Mouse (Mus musculus) heart, postnatal 14 days (tissue): Measurements from ENCODE around the gene Pds5a. TPM values are rescaled to one million over a fixed set of nuclear protein-coding genes. Genes with fewer than 3 reads are reported as not detected.
"Not testable (repeated sequence)": the region's sequence is repeated elsewhere in the genome, so short reads cannot be mapped to it uniquely, and the experiment has no call there.

Experiments used
- DNase-seq, 2 experiments: peaks; one replicate each; pipeline ENCODE4 v3.0.0; 2021 to 2022
- intact Hi-C: fragments of 180-260 bp; cut with DNase I; formaldehyde crosslinking; loops from one replicate; pipeline ENCODE4 v1.15.1; 2025
- long read RNA-seq, 2 experiments: library from polyadenylated mRNA; stranded (forward); transcript quantifications; one replicate each; pipeline ENCODE4 v2.0.0; 2021
- total RNA-seq, 2 experiments: library from RNA; stranded (reverse); gene quantifications; 2 replicates each; pipeline ENCODE4 v1.2.3; 2021

Gene Pds5a
- 10 to 100 TPM; 59.8 to 67.0 TPM for total RNA-seq
- long read RNA-seq, experiment 1, full-length matches to known transcripts: 1 of 8 reads
- long read RNA-seq, experiment 1, partial matches to known transcripts: 2 of 8 reads
- long read RNA-seq, experiment 1, other reads (novel, unspliced or antisense): 5 of 8 reads
- long read RNA-seq, experiment 2, full-length matches to known transcripts: 1 of 6 reads
- long read RNA-seq, experiment 2, partial matches to known transcripts: 1 of 6 reads
- long read RNA-seq, experiment 2, other reads (novel, unspliced or antisense): 4 of 6 reads

- DNase-seq: peak; percentile 90 to 93
- intact Hi-C loops: loop anchor here (2.0 to 5.0 kb wide), 5 partner anchors 61 to 297 kb away; partner anchors contain the start of genes Gm43552, N4bp2, Smim14 and Ube2k
Observed at GRCm38 (mm10) chr5:65697836-65698758, at the start of gene Pds5a. TSS of gene Pds5a (minus strand) at chr5:65698273.

- intact Hi-C loops: no loop called here
- no peak for DNase-seq
Observed at GRCm38 (mm10) chr5:65746908-65747307, 48.8 kb upstream of the Pds5a start.

- intact Hi-C loops: no loop called here
- DNase-seq: no peak
Observed at GRCm38 (mm10) chr5:65739366-65739765, 41.3 kb upstream of the Pds5a start.

DNA sequence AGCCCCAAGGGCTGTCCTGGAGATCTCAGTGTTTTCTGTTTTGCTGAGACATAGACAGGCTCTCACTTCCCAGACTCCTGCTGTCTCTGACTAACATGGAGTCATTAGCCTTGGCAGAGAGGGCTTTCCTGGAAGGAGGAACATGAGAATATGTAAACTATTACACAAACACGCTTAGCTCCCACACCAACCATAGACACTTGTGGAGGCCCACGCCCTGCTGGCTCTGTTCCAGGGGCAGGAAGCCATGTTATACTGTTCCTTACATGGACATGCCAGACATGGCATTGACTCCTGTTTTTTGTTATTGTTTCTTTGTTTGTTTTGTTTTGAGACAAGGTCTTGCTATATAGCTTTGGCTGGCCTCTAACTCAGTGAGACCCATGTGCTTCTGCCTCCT, 37.5 kb upstream of the Pds5a start:
- DNase-seq: no peak
- intact Hi-C loops: no loop called here

GRCm38 (mm10) chr5:65731173-65732007, 33.3 kb upstream of the Pds5a start:
- intact Hi-C loops: loop anchor here (2.0 kb wide), 1 partner anchor 31 kb away; the partner anchor contains the start of gene N4bp2
- DNase-seq: peak; percentile 62 to 68

DNA sequence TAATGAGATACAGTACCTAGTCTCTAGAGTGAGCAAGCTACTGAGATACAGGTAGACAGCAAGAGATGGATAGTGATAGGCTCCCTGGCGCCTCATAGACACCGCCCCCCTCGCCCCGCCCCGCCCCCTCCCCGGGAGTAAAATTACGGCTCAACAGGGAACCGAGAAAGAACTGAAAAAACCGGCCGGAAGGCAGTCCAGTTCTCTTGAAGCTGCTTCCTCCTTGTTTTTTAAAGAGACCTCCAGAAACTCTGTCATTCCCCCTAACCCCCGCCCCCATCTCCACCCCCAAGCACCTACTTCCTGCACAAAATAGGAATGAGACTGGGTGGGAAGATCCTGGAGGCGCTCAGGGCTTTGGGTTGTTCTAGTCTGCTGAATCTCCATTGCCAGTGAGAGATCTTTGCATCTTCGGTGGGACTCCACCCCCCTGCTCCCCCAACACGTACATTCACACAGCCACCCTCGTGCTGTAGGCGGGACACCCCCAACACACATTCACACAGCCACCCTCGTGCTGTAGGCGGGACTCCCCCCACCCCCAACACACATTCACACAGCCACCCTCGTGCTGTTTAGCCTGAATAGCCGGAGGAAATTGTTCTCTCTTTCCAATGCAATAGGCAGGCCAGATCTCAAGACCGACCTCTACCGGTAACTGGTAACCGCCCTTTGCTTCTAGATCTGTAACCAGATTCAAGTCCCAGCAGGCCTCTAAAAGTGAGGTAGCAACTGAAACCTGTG, 26.4 kb upstream of the Pds5a start:
- peak; percentile 40 to 58 for DNase-seq
- intact Hi-C loops: no loop called here

GRCm38 (mm10) chr5:65718368-65718767, 20.3 kb upstream of the Pds5a start:
- DNase-seq: no peak
- intact Hi-C loops: no loop called here

DNA sequence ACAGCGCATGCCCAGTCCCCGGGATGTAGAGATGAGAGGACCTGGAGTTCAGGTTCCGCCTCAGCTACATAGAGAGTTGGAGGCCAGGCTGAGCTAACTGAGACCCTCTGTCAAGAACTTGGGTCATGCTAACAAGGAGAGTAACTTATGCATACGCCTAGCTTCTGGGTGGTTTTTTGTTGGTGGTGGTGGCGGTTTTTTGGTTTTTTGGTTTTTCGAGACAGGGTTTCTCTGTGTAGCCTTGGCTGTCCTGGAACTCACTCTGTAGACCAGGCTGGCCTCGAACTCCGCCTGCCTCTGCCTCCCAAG, 19.8 kb upstream of the Pds5a start:
- intact Hi-C loops: not testable (repeated sequence)

DNA sequence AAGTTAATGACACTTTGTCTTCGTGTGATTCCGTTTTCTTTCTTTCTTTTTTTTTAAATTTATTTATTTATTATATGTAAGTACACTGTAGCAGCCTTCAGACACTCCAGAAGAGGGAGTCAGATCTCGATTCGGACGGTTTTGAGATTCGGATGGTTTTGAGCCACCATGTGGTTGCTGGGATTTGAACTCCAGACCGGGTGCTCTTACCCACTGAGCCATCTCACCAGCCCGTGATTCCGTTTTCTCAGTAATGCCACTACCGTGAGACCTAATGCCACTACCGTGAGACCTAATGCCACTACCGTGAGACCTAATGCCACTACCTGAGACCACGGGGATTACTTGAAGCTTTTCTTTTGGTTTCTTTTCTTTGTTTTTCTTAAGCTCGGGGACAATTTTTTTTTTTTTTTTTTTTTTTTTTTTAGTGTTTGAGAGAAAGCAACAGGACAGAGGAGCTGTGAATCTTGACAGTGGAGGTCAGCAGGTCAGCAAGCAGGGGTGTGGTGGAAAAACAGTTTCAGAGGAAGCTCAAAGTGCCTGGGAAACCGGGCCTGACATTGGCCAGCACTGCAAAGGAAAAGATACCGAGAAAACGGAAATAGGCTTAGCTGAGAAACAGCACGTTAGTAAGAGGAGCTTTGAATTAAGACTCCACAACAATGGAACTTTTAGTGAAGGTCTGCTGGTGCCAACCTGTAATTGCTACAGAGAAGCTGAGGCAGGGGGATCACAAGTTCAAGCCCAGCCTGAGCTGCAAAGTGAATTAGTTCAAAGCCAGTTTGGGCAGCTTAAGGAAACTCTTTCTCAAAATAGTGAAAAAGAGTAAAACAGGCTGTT, 19.2 kb upstream of the Pds5a start:
- intact Hi-C loops: no loop called here
- DNase-seq: no peak

More for the DNA sequence above, 19.8 kb upstream of the Pds5a start:
- DNase-seq: not testable (repeated sequence)

DNA sequence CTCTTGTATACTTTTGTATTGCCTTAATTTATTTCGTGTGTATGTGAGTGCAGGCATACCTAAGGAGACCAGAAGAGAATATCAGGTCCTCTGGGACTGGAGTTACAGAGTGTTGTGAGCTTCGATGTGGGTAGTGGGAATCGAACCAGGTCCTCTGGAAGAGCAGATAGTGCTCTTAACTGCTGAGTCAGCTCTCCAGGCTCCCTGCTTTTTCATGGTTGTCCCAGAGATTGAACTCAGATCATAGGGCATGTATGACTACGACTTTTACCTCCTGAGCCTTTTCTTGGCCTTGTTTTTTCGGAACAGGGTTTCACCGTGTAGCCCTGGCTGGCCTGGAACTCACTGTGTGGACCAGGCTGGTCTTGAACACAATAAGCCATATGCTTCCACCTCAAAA, 17.0 kb upstream of the Pds5a start:
- intact Hi-C loops: no loop called here
- no peak for DNase-seq

DNA sequence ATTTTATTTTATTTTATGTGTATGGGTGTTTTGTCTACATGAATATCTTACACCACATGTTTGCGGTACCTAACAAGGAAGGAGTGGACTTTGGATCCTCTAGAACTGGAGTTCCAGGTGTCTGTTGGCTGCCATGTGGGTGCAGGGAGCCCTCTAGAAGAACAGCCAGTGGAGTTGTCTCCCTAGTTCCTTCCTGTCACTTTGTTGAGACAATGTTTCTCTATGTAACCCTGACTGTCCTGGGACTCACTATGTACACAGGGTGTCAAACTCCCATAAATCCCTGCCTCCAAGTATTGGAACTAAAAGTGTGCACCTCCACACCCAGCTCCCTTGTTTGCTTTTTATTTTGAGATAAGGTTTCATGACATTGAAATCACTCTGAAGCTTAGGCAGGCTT, 13.4 kb upstream of the Pds5a start:
- DNase-seq: no peak
- intact Hi-C loops: no loop called here

- intact Hi-C loops: no loop called here
- no peak for DNase-seq
Observed at GRCm38 (mm10) chr5:65710267-65710666, 12.2 kb upstream of the Pds5a start.

DNA sequence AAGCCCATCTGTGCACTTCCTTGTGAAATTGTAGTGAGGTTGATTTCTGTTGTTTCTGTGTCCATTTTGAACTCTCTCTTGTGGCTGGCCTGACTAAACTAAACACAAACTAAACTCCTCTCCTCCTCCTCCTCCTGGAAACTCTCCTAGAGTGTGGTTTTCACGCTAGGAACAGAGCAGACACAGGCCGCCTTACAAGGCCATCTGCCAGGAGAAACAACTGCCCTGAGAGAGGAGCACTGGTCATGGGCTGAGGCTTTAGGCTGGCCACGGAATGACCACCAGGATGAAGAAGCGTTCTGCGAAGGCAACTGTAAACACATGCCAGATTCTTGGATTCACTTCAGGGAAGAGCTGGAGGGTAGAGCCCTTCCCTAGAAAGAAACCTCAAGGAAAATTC, 8.9 kb upstream of the Pds5a start:
- DNase-seq: no peak
- intact Hi-C loops: no loop called here

DNA sequence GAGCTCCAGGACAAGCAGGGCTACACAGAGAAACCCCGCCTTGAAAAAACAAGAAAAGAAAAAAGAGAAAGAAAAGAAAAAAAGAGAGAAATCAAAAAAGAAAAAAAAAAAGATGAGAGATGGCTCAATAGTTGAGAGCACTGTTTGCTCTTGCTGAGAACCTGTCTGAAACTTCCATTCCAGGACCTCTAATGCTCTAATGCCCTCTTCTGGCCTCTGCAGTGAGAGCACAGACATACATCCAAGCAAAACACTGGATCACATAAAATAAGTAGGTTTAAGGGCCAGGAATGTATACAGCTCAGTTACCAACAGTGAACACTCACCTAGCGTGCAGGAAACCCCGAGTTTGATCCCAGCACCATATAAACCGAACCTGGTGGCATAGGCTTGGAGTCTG, 8.1 kb upstream of the Pds5a start:
- intact Hi-C loops: no loop called here
- no peak for DNase-seq

GRCm38 (mm10) chr5:65704765-65705678, 6.9 kb upstream of the Pds5a start:
- no peak for DNase-seq
- intact Hi-C loops: no loop called here

- intact Hi-C loops: no loop called here
- no peak for DNase-seq
Observed at GRCm38 (mm10) chr5:65703261-65703660, 5.2 kb upstream of the Pds5a start.

- intact Hi-C loops: no loop called here
- DNase-seq: no peak
Observed at GRCm38 (mm10) chr5:65700102-65700501, 2.0 kb upstream of the Pds5a start.

- no peak for DNase-seq
- intact Hi-C loops: loop anchor here (2.0 to 5.0 kb wide), 3 partner anchors 62 to 207 kb away; partner anchors contain the start of genes Gm43552 and N4bp2
Observed at GRCm38 (mm10) chr5:65699146-65699545, 1.1 kb upstream of the Pds5a start.
